Mouse (Mus musculus) left cerebral cortex, postnatal 4 days (tissue): ENCODE measurements around the gene Uvrag. TPM values are rescaled to one million over a fixed set of nuclear protein-coding genes. Genes with fewer than 3 reads are reported as not detected.

Experiments
- DNase-seq: peaks from one replicate; pipeline ENCODE4 v3.0.0-alpha.2; 2022
- intact Hi-C: fragments of 180-260 bp; cut with DNase I; formaldehyde crosslinking; loops from one replicate; pipeline ENCODE4 v1.15.1; 2025
- total RNA-seq, 2 experiments: library from RNA; stranded (reverse); gene quantifications; 2 replicates each; pipeline ENCODE4 v1.2.3; 2021

The Uvrag gene
- total RNA-seq = 10 to 100 TPM; 36.3 to 37.4 TPM

- DNase-seq = peak; percentile 98
- intact Hi-C loops = no loop called here
These were observed at the start of gene Uvrag for GRCm38 (mm10) chr7:99140984-99141918. Gene Uvrag, minus strand, starts transcription at chr7:99141141.

GRCm38 (mm10) chr7:99189885-99190284 lies 48.9 kb upstream of the Uvrag start:
- DNase-seq = no peak
- intact Hi-C loops = no loop called here

GRCm38 (mm10) chr7:99188630-99189029 lies 47.7 kb upstream of the Uvrag start:
- intact Hi-C loops = no loop called here
- no peak for DNase-seq

- intact Hi-C loops = no loop called here
- no peak for DNase-seq
These were observed 46.5 kb upstream of the Uvrag start for GRCm38 (mm10) chr7:99187451-99187850.

GRCm38 (mm10) chr7:99185405-99185804 lies 44.5 kb upstream of the Uvrag start:
- DNase-seq = no peak
- intact Hi-C loops = no loop called here

GRCm38 (mm10) chr7:99183751-99184150 lies 42.8 kb upstream of the Uvrag start:
- intact Hi-C loops = no loop called here
- no peak for DNase-seq

- DNase-seq = peak; percentile 92
- intact Hi-C loops = no loop called here
These were observed 41.7 kb upstream of the Uvrag start, which contains the start of gene Dgat2 for GRCm38 (mm10) chr7:99182432-99183172. Gene Dgat2, minus strand, starts transcription at chr7:99182719.

GRCm38 (mm10) chr7:99181619-99182431 lies 40.9 kb upstream of the Uvrag start:
- no peak for DNase-seq
- intact Hi-C loops = no loop called here

- intact Hi-C loops = no loop called here
These were observed 39.2 kb upstream of the Uvrag start for GRCm38 (mm10) chr7:99180162-99180561.

GRCm38 (mm10) chr7:99179271-99179670 lies 38.3 kb upstream of the Uvrag start:
- no peak for DNase-seq
- intact Hi-C loops = no loop called here

More at GRCm38 (mm10) chr7:99180162-99180561, 39.2 kb upstream of the Uvrag start:
- no peak for DNase-seq

GRCm38 (mm10) chr7:99177386-99177785 lies 36.4 kb upstream of the Uvrag start:
- DNase-seq = no peak
- intact Hi-C loops = no loop called here

- no peak for DNase-seq
- intact Hi-C loops = no loop called here
These were observed 34.7 kb upstream of the Uvrag start for GRCm38 (mm10) chr7:99175666-99176065.

GRCm38 (mm10) chr7:99175118-99175517 lies 34.2 kb upstream of the Uvrag start:
- intact Hi-C loops = no loop called here

GRCm38 (mm10) chr7:99174006-99174405 lies 33.1 kb upstream of the Uvrag start:
- DNase-seq = peak; percentile 15
- intact Hi-C loops = no loop called here

More at GRCm38 (mm10) chr7:99175118-99175517, 34.2 kb upstream of the Uvrag start:
- no peak for DNase-seq

- no peak for DNase-seq
- intact Hi-C loops = no loop called here
These were observed 32.0 kb upstream of the Uvrag start for GRCm38 (mm10) chr7:99172898-99173297.

GRCm38 (mm10) chr7:99171730-99172463 lies 31.0 kb upstream of the Uvrag start:
- intact Hi-C loops = no loop called here
- DNase-seq = no peak

GRCm38 (mm10) chr7:99170519-99170918 lies 29.6 kb upstream of the Uvrag start:
- intact Hi-C loops = no loop called here
- DNase-seq = no peak

- no peak for DNase-seq
These were observed 28.9 kb upstream of the Uvrag start for GRCm38 (mm10) chr7:99169717-99170403.

GRCm38 (mm10) chr7:99168756-99169155 lies 27.8 kb upstream of the Uvrag start:
- DNase-seq = no peak
- intact Hi-C loops = no loop called here

More at GRCm38 (mm10) chr7:99169717-99170403, 28.9 kb upstream of the Uvrag start:
- intact Hi-C loops = no loop called here
